Mouse (Mus musculus) neural tube, embryonic 12.5 days (tissue): ENCODE measurements at regions not wholly inside any gene's neighbourhood (a gene's known extent, or its start where the extent isn't known, plus 50 kb on each side); places are given as distances from the start of the nearest gene placed in this dataset.

Source experiments
- ATAC-seq: fragments of 200-750 bp; cut with Nextera tagmentation; 2 replicates; pipeline ENCODE4 v1.8.0; 2017; ENCODE audit warnings: low read depth, mild to moderate bottlenecking, moderate TSS enrichment, moderate library complexity; ENCODE audit not compliant: low FRiP score
- H3K27ac ChIP-seq: fragments of 300-500 bp; sonication (generic); 2 replicates; pipeline ENCODE4 v1.5.1; 2016
- H3K27me3 ChIP-seq: fragments of 300-500 bp; sonication (generic); replicated peaks from 2 replicates; pipeline ENCODE4 v1.6.1; 2016; ENCODE audit warnings: mild to moderate bottlenecking
- H3K36me3 ChIP-seq: fragments of 300-500 bp; sonication (generic); 2 replicates; pipeline ENCODE4 v1.6.1; 2016; ENCODE audit warnings: mild to moderate bottlenecking
- H3K4me1 ChIP-seq: fragments of 300-500 bp; sonication (generic); 2 replicates; pipeline ENCODE4 v1.6.1; 2016
- H3K4me2 ChIP-seq: fragments of 300-500 bp; sonication (generic); replicated peaks from 2 replicates; pipeline ENCODE4 v1.6.1; 2016; ENCODE audit warnings: mild to moderate bottlenecking
- H3K4me3 ChIP-seq: fragments of 300-500 bp; sonication (generic); 2 replicates; pipeline ENCODE4 v1.5.1; 2016
- H3K9ac ChIP-seq: fragments of 300-500 bp; sonication (generic); 2 replicates; pipeline ENCODE4 v1.6.1; 2016; ENCODE audit warnings: mild to moderate bottlenecking
- H3K9me3 ChIP-seq: fragments of 300-500 bp; sonication (generic); 2 replicates; pipeline ENCODE4 v1.6.1; 2016; ENCODE audit warnings: mild to moderate bottlenecking
- WGBS: fragments of 180-500 bp; shearing (Covaris S2); methylation state at CpG from one replicate; pipeline ENCODE4 v1.1.7; 2016; 5-methylcytosine and 5-hydroxymethylcytosine counted together

- Histone ChIP-seq H3K9ac (no peak overlapping the region), H3K9me3 (no peaks in the 10 kb centered on the region), H3K4me1 (no peaks in the 10 kb centered on the region), H3K36me3 (no peaks in the 10 kb centered on the region), H3K4me2 (no peak overlapping the region), H3K4me3 (no peak overlapping the region), H3K27me3 (no peaks in the 10 kb centered on the region), H3K27ac (no peak overlapping the region)
- ATAC-seq = no peak
- 76% methylated on average over 8 of the region's 8 CpGs for WGBS
These were observed 86.8 kb upstream of the 4931429L15Rik start for GRCm38 (mm10) chr9:46406606-46407005.

GRCm38 (mm10) chr9:46396591-46396990 lies 76.8 kb upstream of the 4931429L15Rik start:
- ATAC-seq = no peak
- H3K4me2 ChIP-seq = no peak overlapping the region
- no peaks in the 10 kb centered on the region for H3K36me3 ChIP-seq
- H3K9ac ChIP-seq = no peak overlapping the region
- WGBS = 87% methylated on average over 7 of the region's 7 CpGs
- no peaks in the 10 kb centered on the region for H3K9me3 ChIP-seq
- H3K4me3 ChIP-seq = no peak overlapping the region
- no peak overlapping the region for H3K27ac ChIP-seq
- peaks cover 3% of the 10 kb centered on the region for H3K4me1 ChIP-seq
- H3K27me3 ChIP-seq = peaks cover 8% of the 10 kb centered on the region; the same call in 1 of the 2 replicates

- Histone ChIP-seq H3K9ac (no peak overlapping the region), H3K4me1 (peaks cover 3% of the 10 kb centered on the region), H3K4me2 (no peak overlapping the region), H3K27ac (no peak overlapping the region), H3K27me3 (peaks cover 16% of the 10 kb centered on the region; the same call in 1 of the 2 replicates), H3K4me3 (no peak overlapping the region), H3K36me3 (no peaks in the 10 kb centered on the region), H3K9me3 (no peaks in the 10 kb centered on the region)
- 56% methylated on average over 14 of the region's 14 CpGs for WGBS
- no peak for ATAC-seq
These were observed 75.5 kb upstream of the 4931429L15Rik start for GRCm38 (mm10) chr9:46395156-46395765.

GRCm38 (mm10) chr9:46394239-46394638 lies 74.5 kb upstream of the 4931429L15Rik start:
- 72% methylated on average over 7 of the region's 7 CpGs for WGBS
- Histone ChIP-seq H3K4me2 (no peak overlapping the region), H3K9ac (no peak overlapping the region), H3K36me3 (no peaks in the 10 kb centered on the region), H3K9me3 (no peaks in the 10 kb centered on the region), H3K27me3 (peaks cover 16% of the 10 kb centered on the region; the same call in 1 of the 2 replicates), H3K27ac (no peak overlapping the region), H3K4me1 (peaks cover 12% of the 10 kb centered on the region), H3K4me3 (no peak overlapping the region)
- ATAC-seq = no peak

- peak overlapping the region; percentile 23 for H3K4me2 ChIP-seq
- 5% methylated on average over 23 of the region's 23 CpGs for WGBS
- ATAC-seq = no peak
- no peak overlapping the region for H3K27ac ChIP-seq
- H3K9ac ChIP-seq = no peak overlapping the region
- H3K27me3 ChIP-seq = peaks cover 16% of the 10 kb centered on the region; the same call in 1 of the 2 replicates
- no peak overlapping the region for H3K4me3 ChIP-seq
- H3K9me3 ChIP-seq = no peaks in the 10 kb centered on the region
- no peaks in the 10 kb centered on the region for H3K36me3 ChIP-seq
- H3K4me1 ChIP-seq = peaks cover 19% of the 10 kb centered on the region
These were observed 73.0 kb upstream of the 4931429L15Rik start for GRCm38 (mm10) chr9:46392641-46393321.

- no peak for ATAC-seq
- Histone ChIP-seq H3K4me3 (peak overlapping the region; percentile 37), H3K9ac (peak overlapping the region; percentile 60), H3K27ac (no peak overlapping the region), H3K27me3 (peaks cover 13% of the 10 kb centered on the region; the same call in 1 of the 2 replicates), H3K9me3 (0 out of 2 replicates have a peak, but pooled peaks cover 3% of the 10 kb centered on the region), H3K36me3 (no peaks in the 10 kb centered on the region), H3K4me1 (peaks cover 19% of the 10 kb centered on the region), H3K4me2 (peak overlapping the region; percentile 68)
- WGBS = 14% methylated on average over 9 of the region's 9 CpGs
These were observed 70.0 kb upstream of the 4931429L15Rik start for GRCm38 (mm10) chr9:46389741-46390140.

- H3K4me3 ChIP-seq = peak overlapping the region; percentile 37
- H3K27me3 ChIP-seq = peaks cover 12% of the 10 kb centered on the region; the same call in 1 of the 2 replicates
- H3K27ac ChIP-seq = 0 out of 2 replicates have a peak overlapping the region, but pooled peaks have one; percentile 11
- H3K9me3 ChIP-seq = 0 out of 2 replicates have a peak, but pooled peaks cover 3% of the 10 kb centered on the region
- H3K4me2 ChIP-seq = peak overlapping the region; percentile 68
- 31% methylated on average over 17 of the region's 17 CpGs for WGBS
- H3K36me3 ChIP-seq = no peaks in the 10 kb centered on the region
- peaks cover 19% of the 10 kb centered on the region for H3K4me1 ChIP-seq
- peak overlapping the region; percentile 60 for H3K9ac ChIP-seq
- peak; percentile 61 for ATAC-seq
These were observed 69.2 kb upstream of the 4931429L15Rik start for GRCm38 (mm10) chr9:46388677-46389676.

GRCm38 (mm10) chr9:46386333-46386732 lies 66.5 kb upstream of the 4931429L15Rik start:
- H3K4me2 ChIP-seq = no peak overlapping the region
- no peaks in the 10 kb centered on the region for H3K36me3 ChIP-seq
- peaks cover 16% of the 10 kb centered on the region for H3K4me1 ChIP-seq
- WGBS = 95% methylated on average over 3 of the region's 3 CpGs
- 0 out of 2 replicates have a peak, but pooled peaks cover 6% of the 10 kb centered on the region for H3K27me3 ChIP-seq
- H3K9me3 ChIP-seq = 0 out of 2 replicates have a peak, but pooled peaks cover 3% of the 10 kb centered on the region
- no peak overlapping the region for H3K9ac ChIP-seq
- H3K27ac ChIP-seq = no peak overlapping the region
- ATAC-seq = no peak
- no peak overlapping the region for H3K4me3 ChIP-seq

GRCm38 (mm10) chr9:46381342-46381741 lies 61.6 kb upstream of the 4931429L15Rik start:
- Histone ChIP-seq H3K4me3 (no peak overlapping the region), H3K9ac (no peak overlapping the region), H3K4me1 (no peaks in the 10 kb centered on the region), H3K27me3 (no peaks in the 10 kb centered on the region), H3K27ac (no peak overlapping the region), H3K9me3 (0 out of 2 replicates have a peak, but pooled peaks cover under 1% of the 10 kb centered on the region), H3K36me3 (no peaks in the 10 kb centered on the region), H3K4me2 (no peak overlapping the region)
- ATAC-seq = no peak
- 73% methylated on average over 4 of the region's 4 CpGs for WGBS

- H3K9me3 ChIP-seq = no peaks in the 10 kb centered on the region
- no peak overlapping the region for H3K4me2 ChIP-seq
- no peak overlapping the region for H3K9ac ChIP-seq
- no peak overlapping the region for H3K4me3 ChIP-seq
- H3K36me3 ChIP-seq = no peaks in the 10 kb centered on the region
- no peaks in the 10 kb centered on the region for H3K27me3 ChIP-seq
- H3K27ac ChIP-seq = no peak overlapping the region
- no peaks in the 10 kb centered on the region for H3K4me1 ChIP-seq
- 81% methylated on average over 11 of the region's 11 CpGs for WGBS
- ATAC-seq = no peak
These were observed 59.7 kb upstream of the 4931429L15Rik start for GRCm38 (mm10) chr9:46379453-46379852.

GRCm38 (mm10) chr9:46378339-46378738 lies 58.6 kb upstream of the 4931429L15Rik start:
- Histone ChIP-seq H3K27me3 (no peaks in the 10 kb centered on the region), H3K4me3 (no peak overlapping the region), H3K36me3 (no peaks in the 10 kb centered on the region), H3K9ac (no peak overlapping the region), H3K27ac (no peak overlapping the region), H3K4me1 (no peaks in the 10 kb centered on the region), H3K4me2 (no peak overlapping the region), H3K9me3 (no peaks in the 10 kb centered on the region)
- ATAC-seq = no peak
- 88% methylated on average over 3 of the region's 3 CpGs for WGBS
